Mouse (Mus musculus): Measurements from ENCODE around the gene Tial1.
A peak's percentile ranks its signal among the peaks of the same experiment; 100 is the strongest.

DNA sequence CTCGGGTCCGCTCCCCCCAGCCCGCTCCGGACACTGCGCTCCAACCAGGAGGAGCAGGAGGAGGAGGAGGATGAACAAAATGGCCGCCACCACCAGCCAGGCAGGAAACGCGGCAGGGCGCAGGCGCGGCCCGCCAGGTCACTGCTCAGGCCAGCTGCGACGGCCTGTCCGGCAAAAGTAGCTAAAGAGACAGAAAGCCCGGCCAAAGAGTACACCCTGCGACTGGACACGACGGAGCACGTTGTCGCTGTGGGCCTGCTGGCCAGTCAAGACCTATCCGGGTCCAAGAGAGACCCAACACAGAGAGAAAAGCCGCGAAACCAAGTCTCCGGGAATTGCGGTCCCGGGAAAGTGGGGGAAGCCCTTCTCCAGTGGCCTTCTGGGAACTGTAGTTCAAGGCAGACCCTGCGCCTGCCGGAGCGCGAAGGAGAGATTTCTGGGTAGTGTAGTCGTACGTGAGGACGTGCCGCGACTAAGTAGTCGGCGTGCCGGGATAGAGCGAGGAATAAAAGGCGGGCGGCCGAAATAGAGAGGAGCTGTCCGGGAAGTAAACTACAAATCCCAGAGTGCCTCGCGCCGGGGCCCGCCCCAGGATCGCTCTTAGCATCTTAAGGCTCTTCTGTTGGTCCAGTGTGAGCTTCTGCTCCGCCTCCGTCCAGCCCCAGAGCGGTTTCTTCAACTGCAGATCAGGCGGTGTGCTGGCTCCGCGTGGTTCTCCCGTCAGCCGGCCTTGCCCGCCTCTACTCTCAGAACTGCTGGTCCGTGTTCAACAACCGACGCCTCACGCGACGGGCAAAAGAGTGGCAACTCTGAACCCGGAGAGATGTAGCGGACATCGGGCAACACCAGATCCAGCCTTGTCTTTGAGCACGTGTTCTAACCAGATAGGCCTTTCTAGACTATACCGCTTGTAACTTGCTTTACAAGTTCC is at the start of gene Tial1:
- TF ChIP-seq POLR2A (IDR thresholded peaks at IDR 0.05; ENCODE audit: borderline replicate concordance, extremely low read depth, insufficient read depth, insufficient read length, poor library complexity, severe bottlenecking) (peak; percentile 69; the same call in 1 of the 2 replicates), CTCF (IDR thresholded peaks at IDR 0.05; ENCODE audit: borderline replicate concordance, extremely low read depth, insufficient read depth, insufficient read length) (no peak)
